Mouse (Mus musculus) left cerebral cortex, postnatal 36 days (tissue): ENCODE measurements around the gene Cadps2. TPM values are rescaled to one million over a fixed set of nuclear protein-coding genes. Genes with fewer than 3 reads are reported as not detected.

Experiments used
- DNase-seq, 2 experiments: peaks; one replicate each; pipeline ENCODE4 v3.0.0; 2021 to 2022; ENCODE audit warnings: low spot score in 2 of 2, mixed read lengths in 1 of 2
- intact Hi-C: fragments of 180-260 bp; cut with DNase I; formaldehyde crosslinking; loops from one replicate; pipeline ENCODE4 v1.15.1; 2025
- total RNA-seq, 2 experiments: library from RNA; stranded (reverse); gene quantifications; 2 replicates each; pipeline ENCODE4 v1.2.3; 2021

Cadps2 gene
- total RNA-seq, 2 experiments from 2014 or later: 79.3 to 97.3 TPM

- no peak for DNase-seq
- intact Hi-C loops: no loop called here
These were observed 446.5 kb downstream of the Cadps2 start for GRCm38 (mm10) chr6:23392711-23393110.

DNA sequence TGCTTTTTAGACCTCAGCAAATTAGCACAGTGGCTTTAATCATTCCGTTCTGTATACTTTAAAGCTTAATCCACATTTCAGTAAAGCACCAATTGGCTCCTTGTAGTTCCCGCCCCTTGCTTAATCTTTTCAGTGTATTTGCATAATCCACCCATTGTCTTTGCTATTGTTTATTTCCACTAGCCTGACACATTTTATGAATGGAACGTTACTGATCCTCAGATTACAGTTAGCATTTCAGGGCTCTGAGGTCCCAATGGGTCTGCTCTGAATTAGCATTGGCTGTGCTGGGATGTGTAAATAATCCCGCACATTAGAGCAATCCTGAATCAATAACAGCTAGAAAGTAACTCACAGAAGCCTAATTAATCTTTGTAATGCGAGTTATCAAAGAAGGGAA lies 452.5 kb downstream of the Cadps2 start:
- DNase-seq: no peak
- intact Hi-C loops: no loop called here

- DNase-seq: no peak
- intact Hi-C loops: no loop called here
These were observed 456.2 kb downstream of the Cadps2 start for GRCm38 (mm10) chr6:23383004-23383347.

- intact Hi-C loops: no loop called here
These were observed 456.8 kb downstream of the Cadps2 start for GRCm38 (mm10) chr6:23382283-23383003.

GRCm38 (mm10) chr6:23376327-23376726 lies 462.9 kb downstream of the Cadps2 start:
- no peak for DNase-seq
- intact Hi-C loops: no loop called here

More at GRCm38 (mm10) chr6:23382283-23383003, 456.8 kb downstream of the Cadps2 start:
- no peak for DNase-seq

GRCm38 (mm10) chr6:23361842-23362451 lies 477.3 kb downstream of the Cadps2 start:
- intact Hi-C loops: no loop called here
- DNase-seq: no peak

GRCm38 (mm10) chr6:23360596-23360995 lies 478.6 kb downstream of the Cadps2 start:
- no peak for DNase-seq
- intact Hi-C loops: no loop called here

GRCm38 (mm10) chr6:23356141-23356540 lies 483.1 kb downstream of the Cadps2 start:
- intact Hi-C loops: no loop called here
- DNase-seq: no peak

GRCm38 (mm10) chr6:23353480-23353879 lies 485.7 kb downstream of the Cadps2 start:
- DNase-seq: no peak
- intact Hi-C loops: no loop called here

DNA sequence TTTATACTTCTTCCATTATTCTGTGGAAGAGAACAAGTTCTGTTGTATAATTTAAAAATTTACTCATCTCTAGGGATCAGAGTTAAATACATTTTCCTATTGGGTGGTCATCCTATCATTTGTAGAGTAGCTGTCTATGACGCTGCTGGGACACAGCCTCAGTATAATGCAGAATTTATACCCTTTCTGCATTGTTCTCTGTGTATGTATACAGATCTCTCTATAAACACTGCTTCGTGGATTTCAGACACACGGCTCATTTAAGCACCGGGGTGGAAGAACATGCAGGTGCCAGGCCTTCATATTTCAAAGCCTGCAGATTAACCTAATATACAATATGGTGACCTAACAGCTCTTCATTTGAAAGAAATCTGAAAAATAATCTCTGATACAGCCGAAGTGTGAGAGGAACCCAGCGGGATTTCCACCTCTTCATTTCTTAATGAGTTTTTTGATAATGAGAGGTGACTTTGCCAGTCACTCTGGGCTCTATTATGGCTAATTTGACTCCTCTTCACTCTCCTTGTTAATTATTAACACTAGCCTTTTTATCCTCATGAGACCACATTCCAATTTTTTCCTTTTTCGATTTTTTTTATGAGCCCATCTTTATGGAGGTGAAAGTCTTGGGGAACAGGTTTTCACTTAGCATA lies 501.7 kb downstream of the Cadps2 start:
- DNase-seq: no peak
- intact Hi-C loops: no loop called here

- DNase-seq: no peak
- intact Hi-C loops: no loop called here
These were observed 524.3 kb downstream of the Cadps2 start for GRCm38 (mm10) chr6:23314945-23315344.

DNA sequence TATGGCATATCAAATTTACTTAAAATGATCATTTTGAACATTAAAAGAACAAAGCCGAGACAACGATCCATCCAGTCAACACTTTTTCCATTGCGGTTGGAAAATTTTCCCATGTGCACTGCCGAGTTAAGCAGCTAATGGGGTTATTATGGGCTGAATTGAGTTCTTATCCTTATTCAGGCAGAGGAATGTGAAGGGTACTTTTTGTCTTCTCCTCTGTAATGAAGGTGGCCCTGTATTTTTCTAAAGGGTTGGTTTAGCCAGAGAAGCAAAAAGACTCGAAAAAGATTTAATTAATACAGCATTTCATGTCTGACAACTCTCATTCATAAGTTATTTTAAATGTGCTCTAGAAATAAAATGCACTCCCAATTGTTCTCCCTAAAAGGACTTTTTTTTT lies 524.9 kb downstream of the Cadps2 start:
- intact Hi-C loops: no loop called here
- DNase-seq: no peak

DNA sequence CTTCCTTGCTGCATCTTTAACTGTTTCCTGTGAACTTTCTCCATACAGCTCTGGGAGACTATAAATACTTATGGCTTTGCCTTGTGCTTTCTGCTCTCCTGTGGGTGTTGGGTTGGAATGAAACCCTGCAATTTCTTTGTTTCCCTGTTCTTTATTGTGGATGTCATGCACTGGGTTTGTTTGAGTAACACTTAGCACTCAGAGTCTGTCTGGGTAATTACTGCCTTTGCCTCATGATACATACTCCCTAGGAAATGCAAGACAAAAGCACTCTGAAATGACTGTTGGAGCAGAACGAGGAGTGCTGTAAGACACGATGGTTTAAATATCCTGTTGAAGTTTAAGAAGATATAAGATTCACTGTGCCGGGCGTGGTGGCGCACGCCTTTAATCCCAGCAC lies 533.2 kb downstream of the Cadps2 start:
- DNase-seq: no peak
- intact Hi-C loops: no loop called here

DNA sequence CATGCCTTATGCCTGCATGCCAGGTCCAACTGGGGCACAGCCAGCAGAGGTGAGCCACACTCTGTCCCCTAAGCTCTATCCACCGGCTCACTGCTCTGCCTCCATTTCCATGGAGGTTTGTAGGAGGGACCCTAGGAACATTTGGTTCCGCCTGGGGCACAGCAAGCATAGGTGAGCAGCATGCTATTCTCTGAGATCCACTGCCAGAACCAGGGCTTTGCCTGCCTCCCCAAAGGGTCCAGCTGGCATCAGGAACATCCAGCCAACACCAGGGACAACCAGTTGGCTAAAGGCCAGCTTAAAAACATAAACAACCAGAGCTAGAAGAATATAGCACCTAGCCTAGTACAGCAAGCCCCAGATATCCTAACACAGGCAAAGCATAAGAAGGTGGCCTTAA lies 540.6 kb downstream of the Cadps2 start:
- intact Hi-C loops: no loop called here
- no peak for DNase-seq

GRCm38 (mm10) chr6:23294685-23295084 lies 544.5 kb downstream of the Cadps2 start:
- intact Hi-C loops: no loop called here

GRCm38 (mm10) chr6:23288752-23289151 lies 550.5 kb downstream of the Cadps2 start:
- intact Hi-C loops: no loop called here

More at GRCm38 (mm10) chr6:23294685-23295084, 544.5 kb downstream of the Cadps2 start:
- no peak for DNase-seq

DNA sequence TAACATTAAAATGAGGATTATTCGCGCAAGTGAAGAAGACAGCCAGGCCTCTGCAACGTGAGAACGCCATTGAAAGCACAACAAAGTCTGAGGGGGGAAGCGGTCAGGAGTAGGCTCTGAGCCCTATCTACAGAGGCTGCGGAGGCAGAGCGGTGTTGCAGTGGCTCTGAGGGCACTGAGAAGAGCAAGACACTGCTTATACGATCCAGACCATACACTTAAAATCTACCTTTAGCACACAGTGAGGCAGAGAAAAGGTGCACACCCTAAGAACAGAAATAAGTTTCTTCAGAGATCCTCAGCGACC lies 557.8 kb downstream of the Cadps2 start:
- no peak for DNase-seq
- intact Hi-C loops: no loop called here

More at GRCm38 (mm10) chr6:23288752-23289151, 550.5 kb downstream of the Cadps2 start:
- no peak for DNase-seq

GRCm38 (mm10) chr6:23280811-23281513 lies 558.3 kb downstream of the Cadps2 start:
- intact Hi-C loops: no loop called here
- DNase-seq: no peak

- no peak for DNase-seq
- intact Hi-C loops: no loop called here
These were observed 565.7 kb downstream of the Cadps2 start for GRCm38 (mm10) chr6:23273483-23273882.

DNA sequence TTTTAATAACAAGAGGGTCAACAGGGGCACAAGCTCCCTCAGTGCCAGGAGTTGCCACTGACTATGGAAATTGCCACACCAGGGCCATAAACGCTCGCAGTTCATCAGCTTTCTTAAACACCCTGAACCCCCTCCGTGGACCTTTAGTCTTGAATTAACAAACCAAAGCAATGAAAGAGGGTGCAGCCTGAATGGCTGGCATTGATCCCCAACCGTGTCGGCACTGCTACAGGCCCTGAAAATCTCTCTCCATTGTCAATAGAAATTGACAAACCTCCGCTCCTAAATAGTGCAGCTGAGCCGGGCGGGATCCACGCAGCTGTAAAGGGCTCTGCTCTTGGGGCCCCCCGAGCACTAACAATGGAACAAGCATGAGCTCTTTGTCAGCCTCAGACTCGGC lies 566.2 kb downstream of the Cadps2 start:
- intact Hi-C loops: no loop called here
- DNase-seq: no peak

- intact Hi-C loops: no loop called here
- no peak for DNase-seq
These were observed 566.7 kb downstream of the Cadps2 start for GRCm38 (mm10) chr6:23272542-23272941.
